Mouse (Mus musculus): ENCODE measurements at regions not wholly inside any gene's neighbourhood (a gene's known extent, or its start where the extent isn't known, plus 50 kb on each side); places are given as distances from the start of the nearest gene placed in this dataset.

GRCm38 (mm10) chr3:133757756-133758420 is 212.9 kb upstream of the Tet2 start:
- 38% methylated on average over 12 of the region's 12 CpGs for WGBS
- Histone ChIP-seq H3K36me3 (ENCODE audit: control insufficient read depth, insufficient read depth, low read length) (no peaks in the 10 kb centered on the region), H3K27ac (ENCODE audit: insufficient read depth, low read depth, low read length) (no peak overlapping the region), H3K4me3 (ENCODE audit: insufficient read depth, low read depth, low read length) (no peak overlapping the region), H3K4me1 (ENCODE audit: control insufficient read depth, insufficient read depth, low read length) (peaks cover 18% of the 10 kb centered on the region; the same call in 1 of the 2 replicates), H3K27me3 (replicated peaks; ENCODE audit: control insufficient read depth, insufficient read depth, low read length) (no peaks in the 10 kb centered on the region)
- TF ChIP-seq POLR2A (IDR thresholded peaks at IDR 0.05; ENCODE audit: low read depth, low read length) = no peak
- TF ChIP-seq CTCF (conservative IDR thresholded peaks at IDR 0.05; ENCODE audit: insufficient read depth, insufficient read length, low read depth, low read length) = no peak
- DNase-seq = peak; percentile 11

GRCm38 (mm10) chr3:133758421-133758820 is 213.5 kb upstream of the Tet2 start:
- TF ChIP-seq POLR2A (IDR thresholded peaks at IDR 0.05; ENCODE audit: low read depth, low read length) (no peak), CTCF (conservative IDR thresholded peaks at IDR 0.05; ENCODE audit: insufficient read depth, insufficient read length, low read depth, low read length) (no peak)
- H3K27ac ChIP-seq (ENCODE audit: insufficient read depth, low read depth, low read length) = 0 out of 2 replicates have a peak overlapping the region, but pooled peaks have one; percentile 11
- WGBS = 10% methylated on average over 4 of the region's 4 CpGs

GRCm38 (mm10) chr3:133759611-133760010 is 214.7 kb upstream of the Tet2 start:
- H3K27ac ChIP-seq (ENCODE audit: insufficient read depth, low read depth, low read length) = peak overlapping the region; percentile 50; the same call in 1 of the 2 replicates
- TF ChIP-seq POLR2A (IDR thresholded peaks at IDR 0.05; ENCODE audit: low read depth, low read length) = no peak
- TF ChIP-seq CTCF (conservative IDR thresholded peaks at IDR 0.05; ENCODE audit: insufficient read depth, insufficient read length, low read depth, low read length) = no peak
- H3K4me1 ChIP-seq (ENCODE audit: control insufficient read depth, insufficient read depth, low read length) = peaks cover 14% of the 10 kb centered on the region; the same call in 1 of the 2 replicates
- H3K36me3 ChIP-seq (ENCODE audit: control insufficient read depth, insufficient read depth, low read length) = no peaks in the 10 kb centered on the region
- no peak overlapping the region for H3K4me3 ChIP-seq (ENCODE audit: insufficient read depth, low read depth, low read length)
- no peaks in the 10 kb centered on the region for H3K27me3 ChIP-seq (replicated peaks; ENCODE audit: control insufficient read depth, insufficient read depth, low read length)
- 53% methylated on average over 2 of the region's 2 CpGs for WGBS
- peak; percentile 73 for DNase-seq

More at GRCm38 (mm10) chr3:133758421-133758820, 213.5 kb upstream of the Tet2 start:
- H3K27me3 ChIP-seq (replicated peaks; ENCODE audit: control insufficient read depth, insufficient read depth, low read length) = no peaks in the 10 kb centered on the region
- peak; percentile 31 for DNase-seq
- H3K36me3 ChIP-seq (ENCODE audit: control insufficient read depth, insufficient read depth, low read length) = no peaks in the 10 kb centered on the region
- peaks cover 18% of the 10 kb centered on the region; the same call in 1 of the 2 replicates for H3K4me1 ChIP-seq (ENCODE audit: control insufficient read depth, insufficient read depth, low read length)
- no peak overlapping the region for H3K4me3 ChIP-seq (ENCODE audit: insufficient read depth, low read depth, low read length)

DNA sequence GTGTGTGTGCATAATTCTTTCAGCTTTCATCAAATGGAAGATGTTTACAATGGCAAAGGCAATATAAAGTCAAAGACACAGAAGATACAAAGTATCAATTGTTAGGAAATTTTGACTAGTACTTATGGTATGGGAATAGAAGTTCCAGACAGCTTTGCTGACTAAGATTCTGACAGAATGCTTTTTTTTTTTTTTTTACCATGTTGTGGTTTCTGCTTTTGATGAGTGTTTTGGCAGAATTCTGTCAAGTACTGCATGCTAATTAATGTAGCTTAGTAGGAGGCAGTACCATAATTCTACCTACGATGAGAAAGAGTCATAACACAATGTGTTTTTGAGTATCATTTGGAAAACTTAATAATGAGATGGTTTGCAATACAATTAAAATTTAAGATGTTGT is 215.3 kb upstream of the Tet2 start:
- H3K4me1 ChIP-seq (ENCODE audit: control insufficient read depth, insufficient read depth, low read length) = peaks cover 8% of the 10 kb centered on the region; the same call in 1 of the 2 replicates
- DNase-seq = no peak
- WGBS = 83% methylated on average over 1 of the region's 1 CpGs

GRCm38 (mm10) chr3:133763721-133764120 is 218.8 kb upstream of the Tet2 start:
- TF ChIP-seq CTCF (conservative IDR thresholded peaks at IDR 0.05; ENCODE audit: insufficient read depth, insufficient read length, low read depth, low read length) (no peak), POLR2A (IDR thresholded peaks at IDR 0.05; ENCODE audit: low read depth, low read length) (no peak)
- Histone ChIP-seq H3K27me3 (replicated peaks; ENCODE audit: control insufficient read depth, insufficient read depth, low read length) (no peaks in the 10 kb centered on the region), H3K4me1 (ENCODE audit: control insufficient read depth, insufficient read depth, low read length) (peaks cover 8% of the 10 kb centered on the region; the same call in 1 of the 2 replicates), H3K4me3 (ENCODE audit: insufficient read depth, low read depth, low read length) (no peak overlapping the region), H3K36me3 (ENCODE audit: control insufficient read depth, insufficient read depth, low read length) (no peaks in the 10 kb centered on the region), H3K27ac (ENCODE audit: insufficient read depth, low read depth, low read length) (no peak overlapping the region)
- DNase-seq = peak; percentile 87

More for the DNA sequence above, 215.3 kb upstream of the Tet2 start:
- TF ChIP-seq CTCF (conservative IDR thresholded peaks at IDR 0.05; ENCODE audit: insufficient read depth, insufficient read length, low read depth, low read length) (no peak), POLR2A (IDR thresholded peaks at IDR 0.05; ENCODE audit: low read depth, low read length) (no peak)
- Histone ChIP-seq H3K27me3 (replicated peaks; ENCODE audit: control insufficient read depth, insufficient read depth, low read length) (no peaks in the 10 kb centered on the region), H3K4me3 (ENCODE audit: insufficient read depth, low read depth, low read length) (no peak overlapping the region), H3K27ac (ENCODE audit: insufficient read depth, low read depth, low read length) (no peak overlapping the region), H3K36me3 (ENCODE audit: control insufficient read depth, insufficient read depth, low read length) (no peaks in the 10 kb centered on the region)

DNA sequence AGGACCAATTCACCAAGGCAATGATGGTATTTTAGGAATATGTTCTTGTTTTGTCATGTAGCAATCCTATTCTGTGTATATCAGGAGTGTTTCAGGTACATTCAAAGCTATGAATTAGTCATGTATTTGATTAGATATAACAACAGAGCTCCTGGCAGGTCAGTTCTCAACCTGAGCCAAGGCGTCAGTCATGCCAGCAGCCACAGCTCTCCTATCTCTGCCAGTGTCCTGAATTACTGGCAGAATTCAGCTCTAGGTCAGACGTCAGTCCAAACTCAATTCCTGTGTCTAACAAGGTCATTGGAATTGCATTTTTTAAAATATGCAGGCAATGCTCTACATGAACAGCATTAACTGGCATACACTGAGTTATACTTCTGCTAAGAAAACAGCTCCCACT is 228.6 kb upstream of the Tet2 start:
- no peak overlapping the region for H3K4me3 ChIP-seq (ENCODE audit: insufficient read depth, low read depth, low read length)
- no peaks in the 10 kb centered on the region for H3K27me3 ChIP-seq (replicated peaks; ENCODE audit: control insufficient read depth, insufficient read depth, low read length)
- 59% methylated on average over 2 of the region's 2 CpGs for WGBS
- H3K27ac ChIP-seq (ENCODE audit: insufficient read depth, low read depth, low read length) = no peak overlapping the region
- no peak for DNase-seq
- no peaks in the 10 kb centered on the region for H3K4me1 ChIP-seq (ENCODE audit: control insufficient read depth, insufficient read depth, low read length)
- TF ChIP-seq CTCF (conservative IDR thresholded peaks at IDR 0.05; ENCODE audit: insufficient read depth, insufficient read length, low read depth, low read length) = no peak
- TF ChIP-seq POLR2A (IDR thresholded peaks at IDR 0.05; ENCODE audit: low read depth, low read length) = no peak
- H3K36me3 ChIP-seq (ENCODE audit: control insufficient read depth, insufficient read depth, low read length) = no peaks in the 10 kb centered on the region

DNA sequence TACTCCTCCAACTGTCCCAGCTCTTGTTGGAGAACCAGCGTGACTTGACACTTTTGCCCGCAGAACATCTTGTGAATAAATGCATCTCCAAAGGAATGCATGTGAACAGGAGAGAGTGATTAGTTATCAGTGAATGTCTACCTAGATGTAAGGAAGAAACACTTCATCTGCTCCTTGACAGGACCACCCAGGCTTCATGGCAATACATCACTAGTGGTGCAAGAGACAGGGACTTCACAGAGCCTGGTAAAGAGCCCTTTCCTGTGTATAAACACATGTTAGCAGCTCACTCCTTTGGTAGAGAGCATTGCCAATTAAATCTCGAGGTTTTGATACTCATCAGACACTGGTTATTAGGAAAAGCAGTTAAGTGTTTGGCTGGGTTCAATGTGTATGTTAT is 229.3 kb upstream of the Tet2 start:
- no peak for DNase-seq
- H3K4me1 ChIP-seq (ENCODE audit: control insufficient read depth, insufficient read depth, low read length) = no peaks in the 10 kb centered on the region
- H3K4me3 ChIP-seq (ENCODE audit: insufficient read depth, low read depth, low read length) = no peak overlapping the region
- H3K36me3 ChIP-seq (ENCODE audit: control insufficient read depth, insufficient read depth, low read length) = no peaks in the 10 kb centered on the region
- no peaks in the 10 kb centered on the region for H3K27me3 ChIP-seq (replicated peaks; ENCODE audit: control insufficient read depth, insufficient read depth, low read length)
- TF ChIP-seq POLR2A (IDR thresholded peaks at IDR 0.05; ENCODE audit: low read depth, low read length) (no peak), CTCF (conservative IDR thresholded peaks at IDR 0.05; ENCODE audit: insufficient read depth, insufficient read length, low read depth, low read length) (no peak)
- H3K27ac ChIP-seq (ENCODE audit: insufficient read depth, low read depth, low read length) = no peak overlapping the region
- 50% methylated on average over 3 of the region's 3 CpGs for WGBS

Data from kidney, adult 2 months (tissue).